Mouse (Mus musculus): ENCODE measurements at regions not wholly inside any gene's neighbourhood (a gene's known extent, or its start where the extent isn't known, plus 50 kb on each side); places are given as distances from the start of the nearest gene placed in this dataset.

- Histone ChIP-seq H3K27ac (replicated peaks) (no peak overlapping the region), H3K4me2 (no peak overlapping the region), H3K9me3 (replicated peaks) (no peaks in the 10 kb centered on the region), H3K4me3 (replicated peaks) (no peak overlapping the region), H3K36me3 (no peaks in the 10 kb centered on the region), H3K27me3 (replicated peaks) (peaks cover 36% of the 10 kb centered on the region), H3K9ac (replicated peaks) (no peak overlapping the region), H3K4me1 (peaks cover 4% of the 10 kb centered on the region; the same call in 1 of the 2 replicates)
- WGBS = 34% methylated on average over 8 of the region's 8 CpGs
- ATAC-seq (ENCODE audit: low FRiP score) = peak; percentile 80
These were observed 227.5 kb downstream of the Rybp start for GRCm38 (mm10) chr6:100059803-100060202.

GRCm38 (mm10) chr6:100055980-100056379 is 231.3 kb downstream of the Rybp start:
- H3K9ac ChIP-seq (replicated peaks) = no peak overlapping the region
- H3K4me2 ChIP-seq = no peak overlapping the region
- no peaks in the 10 kb centered on the region for H3K36me3 ChIP-seq
- peaks cover 4% of the 10 kb centered on the region; the same call in 1 of the 2 replicates for H3K4me1 ChIP-seq
- ATAC-seq (ENCODE audit: low FRiP score) = no peak
- H3K27ac ChIP-seq (replicated peaks) = no peak overlapping the region
- H3K9me3 ChIP-seq (replicated peaks) = no peaks in the 10 kb centered on the region
- no peak overlapping the region for H3K4me3 ChIP-seq (replicated peaks)
- 78% methylated on average over 5 of the region's 5 CpGs for whole genome bisulfite sequencing
- peaks cover 67% of the 10 kb centered on the region for H3K27me3 ChIP-seq (replicated peaks)

GRCm38 (mm10) chr6:100052955-100053795 is 234.1 kb downstream of the Rybp start:
- no peak for ATAC-seq (ENCODE audit: low FRiP score)
- H3K4me3 ChIP-seq (replicated peaks) = no peak overlapping the region
- no peaks in the 10 kb centered on the region for H3K4me1 ChIP-seq
- peaks cover 89% of the 10 kb centered on the region for H3K27me3 ChIP-seq (replicated peaks)
- no peaks in the 10 kb centered on the region for H3K9me3 ChIP-seq (replicated peaks)
- H3K27ac ChIP-seq (replicated peaks) = no peak overlapping the region
- H3K9ac ChIP-seq (replicated peaks) = no peak overlapping the region
- no peak overlapping the region for H3K4me2 ChIP-seq
- 63% methylated on average over 8 of the region's 8 CpGs for WGBS
- H3K36me3 ChIP-seq = no peaks in the 10 kb centered on the region

- no peak for ATAC-seq (ENCODE audit: low FRiP score)
- WGBS = 93% methylated on average over 4 of the region's 4 CpGs
- H3K27me3 ChIP-seq (replicated peaks) = peaks cover 92% of the 10 kb centered on the region
These were observed 234.9 kb downstream of the Rybp start for GRCm38 (mm10) chr6:100052406-100052805.

GRCm38 (mm10) chr6:100049036-100049435 is 238.2 kb downstream of the Rybp start:
- no peak for ATAC-seq (ENCODE audit: low FRiP score)
- no peak overlapping the region for H3K9ac ChIP-seq (replicated peaks)
- H3K4me2 ChIP-seq = no peak overlapping the region
- H3K27me3 ChIP-seq (replicated peaks) = peaks cover 77% of the 10 kb centered on the region
- H3K9me3 ChIP-seq (replicated peaks) = no peaks in the 10 kb centered on the region
- peaks cover 14% of the 10 kb centered on the region for H3K4me1 ChIP-seq
- H3K36me3 ChIP-seq = no peaks in the 10 kb centered on the region
- no peak overlapping the region for H3K27ac ChIP-seq (replicated peaks)
- H3K4me3 ChIP-seq (replicated peaks) = no peak overlapping the region
- WGBS = 95% methylated on average over 3 of the region's 3 CpGs

More at GRCm38 (mm10) chr6:100052406-100052805, 234.9 kb downstream of the Rybp start:
- no peak overlapping the region for H3K4me3 ChIP-seq (replicated peaks)
- no peaks in the 10 kb centered on the region for H3K9me3 ChIP-seq (replicated peaks)
- no peak overlapping the region for H3K9ac ChIP-seq (replicated peaks)
- H3K36me3 ChIP-seq = no peaks in the 10 kb centered on the region
- H3K4me1 ChIP-seq = no peaks in the 10 kb centered on the region
- H3K27ac ChIP-seq (replicated peaks) = no peak overlapping the region
- no peak overlapping the region for H3K4me2 ChIP-seq

GRCm38 (mm10) chr6:100046186-100046990 is 240.9 kb downstream of the Rybp start:
- H3K27ac ChIP-seq (replicated peaks) = peak overlapping the region; percentile 39; the same call in 1 of the 2 replicates
- peak overlapping the region; percentile 15; the same call in 1 of the 2 replicates for H3K4me2 ChIP-seq
- no peaks in the 10 kb centered on the region for H3K36me3 ChIP-seq
- 13% methylated on average over 12 of the region's 12 CpGs for WGBS
- H3K27me3 ChIP-seq (replicated peaks) = peaks cover 72% of the 10 kb centered on the region
- no peak overlapping the region for H3K4me3 ChIP-seq (replicated peaks)
- H3K9me3 ChIP-seq (replicated peaks) = no peaks in the 10 kb centered on the region
- no peak for ATAC-seq (ENCODE audit: low FRiP score)
- H3K4me1 ChIP-seq = peaks cover 15% of the 10 kb centered on the region
- H3K9ac ChIP-seq (replicated peaks) = no peak overlapping the region

GRCm38 (mm10) chr6:100045109-100045508 is 242.2 kb downstream of the Rybp start:
- Histone ChIP-seq H3K4me1 (peaks cover 20% of the 10 kb centered on the region), H3K36me3 (no peaks in the 10 kb centered on the region), H3K9ac (replicated peaks) (no peak overlapping the region), H3K4me3 (replicated peaks) (no peak overlapping the region), H3K27me3 (replicated peaks) (peaks cover 69% of the 10 kb centered on the region), H3K27ac (replicated peaks) (no peak overlapping the region), H3K9me3 (replicated peaks) (no peaks in the 10 kb centered on the region), H3K4me2 (no peak overlapping the region)
- no peak for ATAC-seq (ENCODE audit: low FRiP score)
- WGBS = 91% methylated on average over 6 of the region's 6 CpGs

GRCm38 (mm10) chr6:100041161-100041560 is 246.1 kb downstream of the Rybp start:
- Histone ChIP-seq H3K4me1 (peaks cover 14% of the 10 kb centered on the region), H3K9ac (replicated peaks) (no peak overlapping the region), H3K4me3 (replicated peaks) (no peak overlapping the region), H3K4me2 (no peak overlapping the region), H3K9me3 (replicated peaks) (no peaks in the 10 kb centered on the region), H3K36me3 (no peaks in the 10 kb centered on the region), H3K27ac (replicated peaks) (no peak overlapping the region), H3K27me3 (replicated peaks) (peaks cover 51% of the 10 kb centered on the region)
- ATAC-seq (ENCODE audit: low FRiP score) = no peak
- WGBS = 27% methylated on average over 5 of the region's 5 CpGs

DNA sequence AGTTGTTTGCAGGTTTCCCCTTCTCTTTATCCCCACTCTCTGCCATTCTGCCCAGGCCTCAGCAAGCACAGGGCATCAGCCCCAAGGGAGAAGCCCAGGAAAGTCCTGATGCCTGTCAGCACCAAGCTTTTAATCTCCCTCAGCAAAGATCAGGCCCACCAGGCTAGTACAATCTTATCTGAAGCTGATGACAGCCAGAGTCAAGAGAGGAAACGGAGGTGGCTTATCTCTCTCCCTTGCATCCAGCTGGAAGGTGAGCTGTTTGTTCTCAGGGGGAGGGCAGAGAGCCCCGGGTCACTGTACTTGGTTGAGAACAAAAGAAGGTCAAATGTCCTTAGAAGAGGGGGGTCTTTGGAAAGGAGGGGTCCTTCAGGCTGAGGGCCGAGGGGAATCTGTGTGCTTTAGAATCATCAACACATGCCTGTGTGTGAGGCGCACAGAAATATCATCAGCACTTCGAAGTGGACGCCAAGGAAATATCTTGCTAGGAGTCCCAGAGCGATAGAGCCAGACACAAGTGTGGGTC is 246.8 kb downstream of the Rybp start:
- no peak overlapping the region for H3K4me3 ChIP-seq (replicated peaks)
- no peak overlapping the region for H3K4me2 ChIP-seq
- peaks cover 53% of the 10 kb centered on the region for H3K27me3 ChIP-seq (replicated peaks)
- no peak overlapping the region for H3K27ac ChIP-seq (replicated peaks)
- ATAC-seq (ENCODE audit: low FRiP score) = no peak
- H3K9me3 ChIP-seq (replicated peaks) = no peaks in the 10 kb centered on the region
- H3K9ac ChIP-seq (replicated peaks) = no peak overlapping the region; the same call in 1 of the 2 replicates
- H3K4me1 ChIP-seq = peaks cover 7% of the 10 kb centered on the region; the same call in 1 of the 2 replicates
- 53% methylated on average over 7 of the region's 7 CpGs for WGBS
- H3K36me3 ChIP-seq = no peaks in the 10 kb centered on the region

- H3K9ac ChIP-seq (replicated peaks) = no peak overlapping the region
- H3K4me3 ChIP-seq (replicated peaks) = no peak overlapping the region
- H3K27ac ChIP-seq (replicated peaks) = no peak overlapping the region
- 71% methylated on average over 10 of the region's 10 CpGs for WGBS
- no peaks in the 10 kb centered on the region for H3K9me3 ChIP-seq (replicated peaks)
- peaks cover 4% of the 10 kb centered on the region; the same call in 1 of the 2 replicates for H3K4me1 ChIP-seq
- H3K27me3 ChIP-seq (replicated peaks) = peaks cover 11% of the 10 kb centered on the region
- H3K4me2 ChIP-seq = no peak overlapping the region
- no peak for ATAC-seq (ENCODE audit: low FRiP score)
- H3K36me3 ChIP-seq = no peaks in the 10 kb centered on the region
These were observed 254.6 kb downstream of the Rybp start for GRCm38 (mm10) chr6:100032701-100033100.

DNA sequence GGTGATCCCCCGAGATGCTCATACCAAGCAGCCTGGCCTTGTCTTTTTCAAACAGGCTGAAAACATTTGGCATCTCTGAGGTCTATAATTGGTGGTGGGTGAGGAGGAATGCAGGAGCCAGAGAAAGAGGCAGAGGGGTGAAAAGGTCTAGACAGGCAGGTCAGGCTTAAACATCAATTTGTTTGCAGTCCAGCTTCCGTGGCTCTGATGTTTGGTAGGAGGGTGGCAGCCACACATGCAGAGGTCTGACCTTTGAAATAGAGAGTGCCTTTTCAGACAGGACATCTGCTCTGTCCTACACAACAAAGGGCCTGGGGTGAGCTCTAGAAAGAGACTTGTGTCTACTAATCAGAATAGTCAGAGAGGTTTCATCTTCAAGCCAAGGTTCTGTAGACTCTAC is 256.8 kb downstream of the Rybp start:
- peaks cover 8% of the 10 kb centered on the region for H3K27me3 ChIP-seq (replicated peaks)
- no peak overlapping the region for H3K4me3 ChIP-seq (replicated peaks)
- no peak overlapping the region for H3K4me2 ChIP-seq
- no peak overlapping the region for H3K27ac ChIP-seq (replicated peaks)
- H3K36me3 ChIP-seq = no peaks in the 10 kb centered on the region
- H3K9me3 ChIP-seq (replicated peaks) = no peaks in the 10 kb centered on the region
- H3K9ac ChIP-seq (replicated peaks) = no peak overlapping the region
- H3K4me1 ChIP-seq = peaks cover 5% of the 10 kb centered on the region; the same call in 1 of the 2 replicates
- WGBS = 35% methylated on average over 2 of the region's 2 CpGs
- no peak for ATAC-seq (ENCODE audit: low FRiP score)

Measured in neural tube, embryonic 15.5 days (tissue).